In the genomic region with DNA sequence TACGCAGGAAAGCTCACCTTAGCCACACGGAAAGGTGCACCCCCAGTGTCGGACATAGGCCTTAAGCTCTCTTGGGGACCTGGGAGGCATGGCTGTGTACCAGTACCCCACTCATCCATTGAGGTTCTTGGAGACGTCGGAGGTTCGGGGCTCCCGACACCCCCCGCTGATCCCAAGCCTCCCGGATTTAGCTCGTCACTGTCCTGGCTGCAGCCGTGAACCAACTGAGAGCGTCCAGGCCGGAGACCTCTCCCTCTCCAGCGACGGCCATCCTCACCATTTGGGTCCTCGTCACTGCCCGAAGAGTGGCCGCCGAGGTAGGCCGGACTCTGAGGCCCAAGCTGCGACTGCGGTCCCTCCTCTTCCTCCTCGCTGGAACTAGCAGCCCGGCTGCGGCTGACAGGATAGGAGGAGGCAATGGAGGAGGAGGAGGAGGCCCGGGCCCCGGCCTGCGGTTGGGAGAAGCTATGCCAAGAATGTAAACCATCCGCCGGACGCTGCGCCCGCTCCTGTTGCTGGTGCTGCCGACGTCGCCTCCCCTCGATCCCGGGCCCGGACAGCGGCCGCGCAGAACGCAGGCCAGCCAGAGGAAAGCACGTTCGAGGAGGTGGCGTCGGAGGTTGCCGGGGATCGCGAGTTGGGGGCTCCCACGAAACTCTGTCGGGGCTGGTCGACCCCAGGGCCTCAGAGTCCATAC, we compare ENCODE assay signal across 8 mouse cellular contexts. TPM values are rescaled to one million over a fixed set of nuclear protein-coding genes. Genes with fewer than 3 reads are reported as not detected.
A peak's percentile ranks its signal among the peaks of the same experiment; 100 is the strongest.
DNase-seq lines count a peak whose midpoint lies in the region; ATAC-seq and TF ChIP-seq lines count a peak whose summit lies in the region.

No protein-coding gene starts in this region.

- H3K36me3 ChIP-seq in heart, embryonic 12.5 days: 0 out of 2 replicates have a peak, but pooled peaks cover 4% of the 10 kb centered on the region
- H3K36me3 ChIP-seq in kidney, postnatal 0 days (ENCODE audit: insufficient read depth, low read length): peaks cover 5% of the 10 kb centered on the region; the same call in 1 of the 2 replicates

- H3K27ac ChIP-seq in heart, embryonic 12.5 days (ENCODE audit: poor library complexity, severe bottlenecking): peak overlapping the region; percentile 99
- H3K27ac ChIP-seq in kidney, postnatal 0 days: peak overlapping the region; percentile 97

- peaks cover 53% of the 10 kb centered on the region for H3K4me1 ChIP-seq in heart, embryonic 12.5 days (replicated peaks)
- peaks cover 48% of the 10 kb centered on the region for H3K4me1 ChIP-seq in kidney, postnatal 0 days (replicated peaks; ENCODE audit: insufficient read depth, low read length)

- H3K27me3 ChIP-seq in heart, embryonic 12.5 days (replicated peaks): peaks cover 5% of the 10 kb centered on the region; the same call in 1 of the 2 replicates
- no peaks in the 10 kb centered on the region for H3K27me3 ChIP-seq in kidney, postnatal 0 days (ENCODE audit: insufficient read depth, low read length)

- 2% methylated on average over 51 of the region's 53 CpGs for WGBS in heart, embryonic 12.5 days
- 3% methylated on average over 53 of the region's 53 CpGs for WGBS in kidney, postnatal 0 days

- no peak for ATAC-seq in CD4-positive, CD25-positive, alpha-beta regulatory T cell, adult 4 months
- peak; percentile 24; the same call in 1 of the 2 replicates for ATAC-seq in common myeloid progenitor, adult 5-6 weeks (replicated peaks; ENCODE audit: low read depth, poor library complexity, severe bottlenecking)
- peak; percentile 16; the same call in 1 of the 2 replicates for ATAC-seq in heart, embryonic 12.5 days (ENCODE audit: insufficient number of reproducible peaks, low FRiP score)
- no peak for ATAC-seq in kidney, postnatal 0 days (replicated peaks; ENCODE audit: low FRiP score, low read depth)

- no peaks in the 10 kb centered on the region for H3K9me3 ChIP-seq in heart, embryonic 12.5 days (replicated peaks)
- no peaks in the 10 kb centered on the region for H3K9me3 ChIP-seq in kidney, postnatal 0 days (replicated peaks; ENCODE audit: low read length)

- no peak for TF ChIP-seq CTCF in kidney, postnatal 0 days (IDR thresholded peaks at IDR 0.05; ENCODE audit: low read depth)

- peak overlapping the region; percentile 95 for H3K4me2 ChIP-seq in heart, embryonic 12.5 days
- peak overlapping the region; percentile 87 for H3K4me2 ChIP-seq in kidney, postnatal 0 days (ENCODE audit: low read length)

- H3K9ac ChIP-seq in heart, embryonic 12.5 days: peak overlapping the region; percentile 91
- peak overlapping the region; percentile 90 for H3K9ac ChIP-seq in kidney, postnatal 0 days (ENCODE audit: low read depth, low read length)

- H3K4me3 ChIP-seq in heart, embryonic 12.5 days: peak overlapping the region; percentile 72
- peak overlapping the region; percentile 75 for H3K4me3 ChIP-seq in kidney, postnatal 0 days (replicated peaks; ENCODE audit: low read depth, low read length)

- peak; percentile 25 for DNase-seq in CD4-positive, CD25-positive, alpha-beta regulatory T cell, adult 2 months (ENCODE audit: low read depth, low spot score)
- DNase-seq in kidney, postnatal 0 days (ENCODE audit: low spot score): peak; percentile 96
- peak; percentile 87 to 95 for DNase-seq in lung, postnatal 4 days
- peak; percentile 62 for DNase-seq in urinary bladder, adult 2 months (ENCODE audit: low spot score)
- DNase-seq in layer of hippocampus, adult 8-10 months (ENCODE audit: low spot score in 2 of 2): no peak

RNA-seq across cellular contexts. Expression of gene Arhgef17, which starts 1.1 kb away (rescaled TPM):
- polyA plus RNA-seq in CD4-positive, CD25-positive, alpha-beta regulatory T cell, adult 4 months (2017; shearing (Covaris generic)): not detected
- total RNA-seq in common myeloid progenitor, adult 5-6 weeks (2017): 0.05 and 0.59 TPM in 2 replicates
- 8.7 and 10.6 TPM in 2 replicates for polyA plus RNA-seq in heart, embryonic 12.5 days (2016; fragmentation: Nextera tagmentation; extraction: Ambion mirVana)
- 7.8 and 8.1 TPM in 2 replicates for polyA plus RNA-seq in kidney, postnatal 0 days (2015; fragmentation: Nextera tagmentation; extraction: Ambion mirVana)
- 17.1 and 30.1 TPM in 2 replicates for polyA plus RNA-seq in urinary bladder, adult 2 months (2012; rRNA removed)
- 100 to 1,000 TPM; 149 to 173 (median 162) TPM for total RNA-seq in layer of hippocampus, adult 8-10 months (2022)

RNA-seq across cellular contexts. Expression of gene P2ry6, which starts 43.7 kb away (rescaled TPM):
- polyA plus RNA-seq in CD4-positive, CD25-positive, alpha-beta regulatory T cell, adult 4 months (2017; shearing (Covaris generic)): not detected
- total RNA-seq in common myeloid progenitor, adult 5-6 weeks (2017): not detected in 2 replicates
- 2.3 and 2.6 TPM in 2 replicates for polyA plus RNA-seq in heart, embryonic 12.5 days (2016; fragmentation: Nextera tagmentation; extraction: Ambion mirVana)
- polyA plus RNA-seq in kidney, postnatal 0 days (2015; fragmentation: Nextera tagmentation; extraction: Ambion mirVana): 4.8 and 5.0 TPM in 2 replicates
- polyA plus RNA-seq in urinary bladder, adult 2 months (2012; rRNA removed): 11.6 and 12.8 TPM in 2 replicates
- total RNA-seq in layer of hippocampus, adult 8-10 months (2022): 1 to 10 TPM; 3.1 to 8.7 (median 6.5) TPM

Comparison
In these comparisons a context has a peak if more than half of its experiments do, and no peak if none do; other contexts are left out.
1. DNase-seq: peak in CD4-positive, CD25-positive, alpha-beta regulatory T cell, adult 2 months (single experiment), kidney, postnatal 0 days (single experiment), lung, postnatal 4 days (2 of 2) and urinary bladder, adult 2 months (single experiment); none in layer of hippocampus, adult 8-10 months (0 of 2).
2. ATAC-seq: peak in common myeloid progenitor, adult 5-6 weeks (single experiment) and heart, embryonic 12.5 days (single experiment); none in CD4-positive, CD25-positive, alpha-beta regulatory T cell, adult 4 months (single experiment) and kidney, postnatal 0 days (single experiment).